Mouse (Mus musculus) CH12.LX (cell line): ENCODE results near the gene Vsnl1. TPM values are rescaled to one million over a fixed set of nuclear protein-coding genes. Genes with fewer than 3 reads are reported as not detected.

Source experiments
- DNase-seq: peaks from one replicate; pipeline ENCODE4 v3.0.0-alpha.2; 2013; ENCODE audit errors: extremely low read depth
- H3K27ac ChIP-seq: 2 replicates; pipeline ENCODE4 v1.5.1; 2012; ENCODE audit warnings: low read depth, mild to moderate bottlenecking, control low read depth, moderate library complexity; ENCODE audit not compliant: insufficient read depth
- H3K27me3 ChIP-seq: replicated peaks from 2 replicates; pipeline ENCODE3; 2012; ENCODE audit warnings: inconsistent platforms
- H3K36me3 ChIP-seq, 2 experiments: replicated peaks in 1 of 2; 2 replicates each; pipeline versions ENCODE3 to v1.6.1; 2012; ENCODE audit warnings: inconsistent platforms in 1 of 2, low read length in 1 of 2, mild to moderate bottlenecking in 1 of 2, mixed read lengths in 1 of 2, moderate library complexity in 1 of 2; ENCODE audit not compliant: control insufficient read depth in 1 of 2, insufficient read depth in 1 of 2
- H3K4me1 ChIP-seq, 2 experiments: 2 replicates each; pipeline ENCODE4 v1.6.1; 2012; ENCODE audit warnings: inconsistent platforms in 1 of 2, moderate library complexity in 1 of 2; ENCODE audit not compliant: insufficient read depth in 2 of 2, control insufficient read depth in 1 of 2
- H3K4me2 ChIP-seq: 2 replicates; pipeline ENCODE4 v1.6.1; 2012; ENCODE audit warnings: low read depth, mild to moderate bottlenecking, control low read depth; ENCODE audit not compliant: poor library complexity, insufficient read depth, severe bottlenecking
- H3K4me3 ChIP-seq, 3 experiments: fragments of 150-350 bp in 1 of 3; sonication (generic) in 1 of 3; replicated peaks in 1 of 3; 2 replicates each; pipeline versions ENCODE3 to v1.5.1; 2011 to 2012; ENCODE audit warnings: low read depth in 2 of 3, low read length in 2 of 3, mild to moderate bottlenecking in 2 of 3, moderate library complexity in 2 of 3, control low read depth in 1 of 3, improper control_type of control experiment in 1 of 3, inconsistent platforms in 1 of 3, mixed read lengths in 1 of 3; ENCODE audit not compliant: poor library complexity in 1 of 3
- H3K79me2 ChIP-seq: replicated peaks from 2 replicates; pipeline ENCODE4 v1.6.1; 2012; ENCODE audit warnings: mild to moderate bottlenecking, moderate library complexity; ENCODE audit not compliant: control insufficient read depth, poor library complexity, insufficient read depth, severe bottlenecking; ENCODE audit errors: extremely low read depth
- H3K9ac ChIP-seq: 2 replicates; pipeline ENCODE4 v1.6.1; 2012; ENCODE audit warnings: low read depth, mild to moderate bottlenecking, control low read depth, moderate library complexity; ENCODE audit not compliant: insufficient read depth
- H3K9me3 ChIP-seq: replicated peaks from 2 replicates; pipeline ENCODE3; 2012; ENCODE audit warnings: low read length, inconsistent platforms, mixed read lengths
- CHD1 ChIP-seq: IDR thresholded peaks from 2 replicates; pipeline ENCODE4 v1.6.1; 2012; ENCODE audit warnings: low read depth, low read length, improper control_type of control experiment, inconsistent platforms
- CTCF ChIP-seq, 2 experiments: IDR thresholded peaks in 1 of 2; conservative IDR thresholded peaks in 1 of 2; 2 replicates each; pipeline ENCODE4 v1.5.1; 2011 to 2012; ENCODE audit warnings: low read depth in 2 of 2, low read length in 2 of 2, improper control_type of control experiment in 1 of 2, inconsistent platforms in 1 of 2, mild to moderate bottlenecking in 1 of 2, moderate library complexity in 1 of 2
- ETS1 ChIP-seq: conservative IDR thresholded peaks from 2 replicates; pipeline ENCODE4 v1.6.1; 2012; ENCODE audit warnings: low read depth, mild to moderate bottlenecking, inconsistent platforms, low read length, improper control_type of control experiment, moderate library complexity
- GABPA ChIP-seq: IDR thresholded peaks from 2 replicates; pipeline ENCODE4 v1.6.1; 2012; ENCODE audit warnings: low read depth, low read length, improper control_type of control experiment, inconsistent platforms; ENCODE audit not compliant: insufficient replicate concordance
- HCFC1 ChIP-seq: IDR thresholded peaks from 2 replicates; pipeline ENCODE4 v1.6.1; 2012; ENCODE audit warnings: low read depth, mild to moderate bottlenecking, inconsistent platforms, low read length, improper control_type of control experiment
- IRF4 ChIP-seq: IDR thresholded peaks from 2 replicates; pipeline ENCODE4 v1.6.1; 2014; ENCODE audit warnings: low read depth, mild to moderate bottlenecking, inconsistent platforms, low read length, improper control_type of control experiment
- MAX ChIP-seq: IDR thresholded peaks from 2 replicates; pipeline ENCODE4 v1.6.1; 2011; ENCODE audit warnings: low read length, improper control_type of control experiment
- MXI1 ChIP-seq: IDR thresholded peaks from 2 replicates; pipeline ENCODE4 v1.6.1; 2011; ENCODE audit warnings: mild to moderate bottlenecking, low read depth, low read length, improper control_type of control experiment
- NELFE ChIP-seq: IDR thresholded peaks from 2 replicates; pipeline ENCODE4 v1.6.1; 2011; ENCODE audit warnings: low read depth, low read length, improper control_type of control experiment
- NRF1 ChIP-seq: IDR thresholded peaks from 2 replicates; pipeline ENCODE4 v1.6.1; 2014; ENCODE audit warnings: low read depth, mild to moderate bottlenecking, inconsistent platforms, low read length, improper control_type of control experiment, moderate library complexity
- PAX5 ChIP-seq: IDR thresholded peaks from 2 replicates; pipeline ENCODE4 v1.6.1; 2012; ENCODE audit warnings: low read length, inconsistent platforms, mixed read lengths
- POLR2A ChIP-seq: IDR thresholded peaks from 2 replicates; pipeline ENCODE4 v1.6.1; 2011; ENCODE audit warnings: low read depth, mild to moderate bottlenecking, improper control_type of control experiment, low read length
- POLR2AphosphoS2 ChIP-seq: IDR thresholded peaks from 2 replicates; pipeline ENCODE4 v1.6.1; 2011; ENCODE audit warnings: low read depth, low read length, improper control_type of control experiment
- RAD21 ChIP-seq: IDR thresholded peaks from 2 replicates; pipeline ENCODE4 v1.6.1; 2011; ENCODE audit warnings: low read depth, mild to moderate bottlenecking, low read length, improper control_type of control experiment, moderate library complexity
- RCOR1 ChIP-seq: conservative IDR thresholded peaks from 2 replicates; pipeline ENCODE4 v1.6.1; 2012; ENCODE audit warnings: low read depth, mild to moderate bottlenecking, inconsistent platforms, low read length, improper control_type of control experiment
- SIN3A ChIP-seq: IDR thresholded peaks from 2 replicates; pipeline ENCODE4 v1.6.1; 2012; ENCODE audit warnings: low read length, improper control_type of control experiment, inconsistent platforms
- TBP ChIP-seq: conservative IDR thresholded peaks from 2 replicates; pipeline ENCODE4 v1.6.1; 2011; ENCODE audit warnings: low read depth, low read length, improper control_type of control experiment
- TCF12 ChIP-seq: IDR thresholded peaks from 2 replicates; pipeline ENCODE4 v1.6.1; 2014; ENCODE audit warnings: low read depth, mild to moderate bottlenecking, inconsistent platforms, low read length, improper control_type of control experiment
- ZC3H11A ChIP-seq: IDR thresholded peaks from 2 replicates; pipeline ENCODE4 v1.6.1; 2012; ENCODE audit warnings: low read depth, mild to moderate bottlenecking, inconsistent platforms, low read length, improper control_type of control experiment
- ZMIZ1 ChIP-seq: IDR thresholded peaks from 2 replicates; pipeline ENCODE4 v1.6.1; 2012; ENCODE audit warnings: low read depth, mild to moderate bottlenecking, inconsistent platforms, low read length, improper control_type of control experiment
- ZNF384 ChIP-seq: IDR thresholded peaks from 2 replicates; pipeline ENCODE4 v1.6.1; 2012; ENCODE audit warnings: low read depth, low read length, improper control_type of control experiment, inconsistent platforms
- dilution Hi-C: fragments of 300-500 bp; cut with MboI; formaldehyde crosslinking; loops from 2 replicates; pipeline ENCODE4 v1.14.3; 2020; ENCODE audit warnings: low sequenced_read_pairs; ENCODE audit not compliant: extremely low pct_unique_long_range_greater_than_20kb, extremely low pct_ligation_motif_present
- in situ Hi-C: fragments of 300-500 bp; cut with MboI; formaldehyde crosslinking; loops from 3 replicates; pipeline ENCODE4 v1.14.3; 2019; ENCODE audit warnings: low sequenced_read_pairs, low pct_ligation_motif_present, low pct_unique_long_range_greater_than_20kb, mixed read lengths
- polyA plus RNA-seq: library from polyadenylated mRNA; unstranded; fragments of >175 nt; gene quantifications from 2 replicates; pipeline ENCODE4 v1.2.1, GENCODE M21; 2012; ENCODE audit warnings: low read depth; ENCODE audit not compliant: insufficient read length
- total RNA-seq, 2 experiments: library from RNA; depleted of rRNA; stranded (reverse); fragments of 300-350 nt in 1 of 2; fragments of >200 nt in 1 of 2; gene quantifications; 2 replicates each; pipeline ENCODE4 v1.2.3; 2012 to 2014

Gene Vsnl1
- total and polyA plus RNA-seq, 3 experiments, result not detected

DNA sequence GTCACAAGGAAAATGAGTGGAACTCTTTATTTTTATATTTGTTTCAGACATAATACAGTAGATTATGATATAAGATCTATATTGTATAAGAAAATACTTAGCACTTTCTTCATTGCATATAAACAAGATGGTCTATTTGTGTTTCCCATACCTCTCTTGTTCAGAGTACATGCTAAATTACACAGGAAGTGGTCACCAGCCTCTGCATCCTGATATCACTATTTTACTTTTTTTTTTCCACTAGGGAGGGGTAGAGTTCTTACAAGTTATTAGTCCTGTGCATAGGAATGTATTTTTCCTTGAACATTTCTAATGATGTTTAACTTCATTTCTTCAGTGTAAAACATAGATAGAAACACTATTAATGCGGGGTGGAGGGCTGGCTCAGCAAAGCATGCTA lies 135.6 kb downstream of the Vsnl1 start:
- no peaks in the 10 kb centered on the region for H3K79me2 ChIP-seq
- no peaks in the 10 kb centered on the region for H3K9me3 ChIP-seq
- dilution Hi-C loops, result no loop called here
- peaks cover 46 to 69% of the 10 kb centered on the region in 2 experiments for H3K36me3 ChIP-seq
- no peak overlapping the region for H3K4me2 ChIP-seq
- DNase-seq, result no peak
- no peaks in the 10 kb centered on the region for H3K27me3 ChIP-seq
- H3K4me1 ChIP-seq, result no peaks in the 10 kb centered on the region
- no peak overlapping the region for H3K27ac ChIP-seq
- TF ChIP-seq RCOR1 (no peak), NRF1 (no peak), ZMIZ1 (no peak), NELFE (no peak), POLR2AphosphoS2 (no peak), CHD1 (no peak), IRF4 (no peak), MAX (no peak)
- TF ChIP-seq, all 38 proteins: peak for 0
- H3K9ac ChIP-seq, result no peak overlapping the region
- H3K4me3 ChIP-seq, result no peak overlapping the region
- in situ Hi-C loops, result no loop called here

GRCm38 (mm10) chr12:11286382-11286781 lies 150.0 kb downstream of the Vsnl1 start:
- Histone ChIP-seq H3K4me2 (no peak overlapping the region), H3K27me3 (no peaks in the 10 kb centered on the region), H3K4me3 (no peak overlapping the region), H3K36me3 (peaks cover 24 to 79% of the 10 kb centered on the region in 2 experiments), H3K79me2 (no peaks in the 10 kb centered on the region), H3K9me3 (no peaks in the 10 kb centered on the region), H3K4me1 (no peaks in the 10 kb centered on the region), H3K27ac (no peak overlapping the region), H3K9ac (no peak overlapping the region)
- no peak for DNase-seq
- TF ChIP-seq CTCF (conservative IDR thresholded peaks at IDR 0.05 in 1 of 2, IDR thresholded peaks at IDR 0.05 in 1 of 2; ENCODE audit: low read depth in 2 of 2, low read length in 2 of 2) (peak in 1 of 2 experiments; percentile 20; a peak in 2 of 4 replicates), POLR2A (no peak)
- in situ Hi-C loops, result no loop called here
- dilution Hi-C loops, result no loop called here

GRCm38 (mm10) chr12:11281584-11281983 lies 154.8 kb downstream of the Vsnl1 start:
- Histone ChIP-seq H3K27ac (no peak overlapping the region), H3K4me1 (peaks cover 1 to 11% of the 10 kb centered on the region in 2 experiments; a peak in 3 of 4 replicates), H3K4me3 (no peak overlapping the region), H3K79me2 (no peaks in the 10 kb centered on the region; the same call in none of the 2 replicates), H3K9ac (no peak overlapping the region), H3K4me2 (no peak overlapping the region), H3K27me3 (no peaks in the 10 kb centered on the region), H3K36me3 (peaks cover 37 to 75% of the 10 kb centered on the region in 2 experiments), H3K9me3 (no peaks in the 10 kb centered on the region)
- dilution Hi-C loops, result no loop called here
- TF ChIP-seq ZNF384 (no peak), MXI1 (no peak), POLR2AphosphoS2 (no peak), PAX5 (no peak), TBP (no peak), GABPA (no peak), RAD21 (no peak), SIN3A (no peak), HCFC1 (no peak), ETS1 (no peak), IRF4 (no peak), ZC3H11A (no peak), CTCF (conservative IDR thresholded peaks at IDR 0.05 in 1 of 2, IDR thresholded peaks at IDR 0.05 in 1 of 2; ENCODE audit: low read depth in 2 of 2, low read length in 2 of 2) (no peak), MAX (no peak), CHD1 (no peak), TCF12 (no peak), RCOR1 (no peak)
- no peak for DNase-seq
- in situ Hi-C loops, result no loop called here
